Mouse (Mus musculus) megakaryocyte, embryonic 14.5 days (primary cell): ENCODE data around the gene Twist2. TPM values are rescaled to one million over a fixed set of nuclear protein-coding genes. Genes with fewer than 3 reads are reported as not detected.

Source experiments
- H3K27me3 ChIP-seq: replicated peaks from 2 replicates; pipeline ENCODE3; 2012; ENCODE audit warnings: inconsistent platforms
- H3K36me3 ChIP-seq: replicated peaks from 2 replicates; pipeline ENCODE3; 2012; ENCODE audit warnings: low read length, inconsistent platforms, mixed read lengths
- H3K4me1 ChIP-seq: 2 replicates; pipeline ENCODE4 v1.6.1; 2012; ENCODE audit warnings: inconsistent platforms
- H3K4me3 ChIP-seq: replicated peaks from 2 replicates; pipeline ENCODE3; 2012; ENCODE audit warnings: moderate library complexity, mild to moderate bottlenecking, inconsistent platforms
- H3K9me3 ChIP-seq: 2 replicates; pipeline ENCODE4 v1.6.1; 2012; ENCODE audit warnings: inconsistent platforms
- FLI1 ChIP-seq: IDR thresholded peaks from 2 replicates; pipeline ENCODE4 v1.6.1; 2012; ENCODE audit warnings: low read length, inconsistent platforms, mixed read lengths
- GATA1 ChIP-seq: IDR thresholded peaks from 3 replicates; pipeline ENCODE4 v1.6.1; 2012; ENCODE audit warnings: mixed read lengths, low read length, inconsistent platforms, borderline replicate concordance
- polyA plus RNA-seq: library from polyadenylated mRNA; stranded (reverse); fragments of >175 nt; gene quantifications from 2 replicates; pipeline ENCODE4 v1.2.3, GENCODE M21; 2012; ENCODE audit warnings: low replicate concordance; ENCODE audit not compliant: insufficient read depth

The Twist2 gene
- polyA plus RNA-seq, 1 experiment, result not detected

- TF ChIP-seq GATA1, result no peak
- no peak for TF ChIP-seq FLI1
- peaks cover 20% of the 10 kb centered on the region for H3K27me3 ChIP-seq
Observed at GRCm38 (mm10) chr1:91897078-91897477, 95.8 kb downstream of the Twist2 start.

More at GRCm38 (mm10) chr1:91897078-91897477, 95.8 kb downstream of the Twist2 start:
- H3K9me3 ChIP-seq, result peaks cover 41% of the 10 kb centered on the region
- H3K4me3 ChIP-seq, result no peak overlapping the region
- H3K4me1 ChIP-seq, result no peaks in the 10 kb centered on the region
- H3K36me3 ChIP-seq, result no peaks in the 10 kb centered on the region
